Mouse (Mus musculus) monocyte, adult 5-6 weeks (primary cell): ENCODE data around the gene Stx1b. TPM values are rescaled to one million over a fixed set of nuclear protein-coding genes. Genes with fewer than 3 reads are reported as not detected.
A peak's percentile ranks its signal among the peaks of the same experiment; 100 is the strongest.

Source experiments
- ATAC-seq: fragments of 153-309, 156-312 bp; replicated peaks from 2 replicates; pipeline ENCODE4 v1.8.0; 2017; ENCODE audit warnings: mild to moderate bottlenecking; ENCODE audit not compliant: low TSS enrichment, insufficient number of reproducible peaks, severe bottlenecking, poor library complexity, low FRiP score
- total RNA-seq: library from RNA; stranded (forward); fragments of 200-1000, 200-491, 200-594 nt; gene quantifications from 3 replicates; pipeline ENCODE4 v1.2.3, GENCODE M21; 2017

Stx1b gene
- total RNA-seq, 1 experiment from 2014 or later: not detected

DNA sequence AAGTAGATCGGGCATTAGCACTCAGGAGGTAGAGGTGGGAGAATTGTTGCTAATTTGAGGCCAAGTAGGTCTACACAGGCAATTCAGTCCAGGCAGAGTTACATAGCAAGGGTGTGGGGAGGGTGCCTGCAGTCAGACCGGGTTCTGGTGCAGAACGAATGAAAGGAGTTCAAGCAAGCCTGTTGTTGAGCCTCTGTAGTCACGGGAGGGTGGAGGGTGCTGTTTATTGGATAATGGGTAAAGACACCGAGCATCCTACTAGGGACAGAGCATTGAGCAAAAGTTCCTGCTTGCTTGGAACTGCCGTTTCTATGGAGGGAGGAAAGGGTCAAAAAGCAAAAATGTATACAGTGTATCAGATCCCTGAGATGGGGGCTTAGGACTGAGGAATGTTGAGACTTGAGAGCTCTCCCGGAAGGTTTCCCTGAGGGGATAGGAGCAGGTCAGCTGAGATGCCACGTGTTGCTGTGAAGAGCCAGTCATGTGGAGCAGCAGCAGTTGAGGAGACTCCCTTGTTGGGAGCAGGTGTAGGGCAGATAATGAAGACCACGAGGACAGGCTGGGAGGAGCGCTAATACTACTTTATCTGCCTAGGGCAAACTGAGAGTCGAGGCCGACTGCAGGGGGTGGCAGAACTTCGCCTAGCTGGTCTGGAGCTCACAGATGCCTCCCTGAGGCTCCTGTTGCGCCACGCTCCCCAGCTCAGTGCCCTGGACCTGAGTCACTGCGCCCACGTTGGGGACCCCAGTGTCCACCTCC lies 57.3 kb downstream of the Stx1b start:
- ATAC-seq: no peak

DNA sequence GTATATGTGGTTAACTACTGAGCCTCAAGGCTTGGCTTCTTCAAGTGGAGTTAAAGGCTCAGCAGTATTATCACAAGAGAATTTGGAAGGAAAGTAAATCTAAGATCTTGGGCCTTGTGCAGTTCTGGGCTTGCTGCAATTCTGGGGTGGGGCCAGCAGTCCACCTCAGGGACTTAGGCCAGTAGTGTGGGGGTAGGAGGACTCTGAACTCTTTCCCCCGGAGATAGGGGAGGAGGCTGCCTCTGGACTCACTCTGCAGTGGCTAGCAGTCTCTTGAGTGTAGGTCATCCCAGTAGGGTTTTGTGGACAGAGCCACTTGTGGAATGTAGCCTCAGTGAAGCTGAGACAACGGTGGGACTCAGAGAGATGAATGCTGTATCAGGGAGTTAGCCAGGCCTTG lies 58.6 kb downstream of the Stx1b start:
- no peak for ATAC-seq

DNA sequence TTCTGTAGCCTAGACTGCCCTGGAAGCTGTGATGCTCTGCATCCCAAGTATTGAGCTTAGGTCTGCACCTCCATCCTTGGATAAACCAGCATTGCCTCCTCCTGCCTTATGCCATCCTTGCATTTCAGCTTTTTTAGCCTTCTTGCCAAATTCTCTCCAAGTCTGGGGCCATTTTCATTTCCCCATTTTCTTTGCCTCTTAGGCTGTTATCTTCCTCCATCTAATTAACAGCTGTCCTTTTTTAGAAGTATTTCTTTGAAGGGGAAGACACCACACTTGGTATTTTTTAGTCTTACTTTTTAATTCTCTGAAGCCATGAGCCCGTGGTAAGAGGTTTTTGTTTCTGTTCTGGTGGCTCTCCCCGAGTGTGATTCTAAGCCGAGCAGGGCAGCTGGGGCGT lies 60.7 kb downstream of the Stx1b start:
- no peak for ATAC-seq

DNA sequence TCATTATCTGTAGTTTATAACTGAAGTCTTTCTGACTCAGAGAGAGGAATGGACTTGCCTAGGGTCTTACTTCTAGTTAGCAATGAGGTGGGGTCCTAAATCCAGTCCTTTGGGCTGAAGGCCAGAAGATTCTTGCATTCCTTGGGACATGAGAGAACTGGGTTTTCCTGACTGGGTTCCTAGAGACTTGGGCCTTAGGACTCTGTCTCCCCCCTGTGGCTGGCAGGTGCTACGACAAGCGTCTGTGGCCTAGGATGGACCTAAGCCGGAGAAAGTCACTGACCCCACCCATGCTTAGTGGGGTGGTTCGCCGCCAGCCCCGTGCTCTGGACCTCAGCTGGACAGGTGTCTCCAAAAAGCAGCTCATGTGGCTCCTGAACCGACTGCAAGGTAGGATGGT lies 63.3 kb downstream of the Stx1b start:
- peak; percentile 84 for ATAC-seq

DNA sequence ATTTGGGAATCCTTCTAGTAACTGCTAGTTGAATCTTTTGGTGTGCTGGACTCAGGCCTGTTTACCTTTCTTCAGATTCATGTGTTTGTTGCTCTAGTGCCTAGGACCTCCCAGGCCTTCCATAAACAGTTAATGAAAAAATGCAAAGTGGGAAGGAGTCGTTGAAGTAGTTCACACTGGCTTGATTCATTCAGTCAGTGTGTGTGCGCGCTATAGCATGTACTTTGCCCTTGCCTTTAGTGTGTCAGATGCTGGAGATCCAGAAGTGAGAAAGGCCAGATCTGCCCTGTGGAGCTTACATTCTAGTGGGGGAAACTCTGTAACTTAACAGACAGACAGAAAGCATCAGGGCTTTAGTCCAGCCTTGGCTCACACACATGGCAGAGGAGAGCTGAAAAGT lies 63.9 kb downstream of the Stx1b start:
- no peak for ATAC-seq

DNA sequence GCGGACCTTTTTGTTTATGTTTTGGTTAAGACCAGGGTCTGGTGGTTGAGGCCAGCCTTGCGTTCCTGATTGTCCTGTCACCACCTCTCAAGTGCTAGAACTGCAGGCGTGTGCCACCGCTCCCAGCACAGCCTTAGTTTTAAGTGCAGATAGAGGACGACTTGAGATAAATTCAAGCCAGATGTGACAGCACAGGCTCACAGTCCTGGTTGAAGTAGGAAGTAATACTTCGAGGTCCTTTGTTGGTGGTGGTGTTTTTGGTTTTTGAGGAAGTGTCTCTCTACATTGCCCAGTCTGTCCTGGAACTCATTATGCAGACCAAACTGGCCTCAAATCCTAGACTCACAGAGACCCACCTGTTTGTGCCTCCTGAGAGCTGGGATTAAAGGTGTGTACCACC lies 64.6 kb downstream of the Stx1b start:
- ATAC-seq: peak; percentile 37; the same call in 1 of the 2 replicates

Other genes starting within 250 kb of the Stx1b start
- gene Ccdc189, start 236.0 kb downstream of the Stx1b start, total RNA-seq: 1.1 to 2.8 TPM (median 2.6 TPM) in 3 replicates
- gene Rnf40, start 235.8 kb downstream of the Stx1b start, total RNA-seq: 67.4 to 77.5 TPM (median 69.4 TPM) in 3 replicates
- 1.7 to 7.4 TPM (median 2.3 TPM) in 3 replicates for gene Zfp629, start 208.8 kb downstream of the Stx1b start, total RNA-seq
- gene Bcl7c, start 115.6 kb downstream of the Stx1b start, total RNA-seq: 22.5 to 27.9 TPM (median 23.5 TPM) in 3 replicates
- gene Ctf1, start 111.8 kb downstream of the Stx1b start, total RNA-seq: not detected in 3 replicates
- 0.64 to 0.76 TPM in 2 of 3 replicates, not detected in the other for gene Ctf2, start 92.4 kb downstream of the Stx1b start, total RNA-seq
- gene Fbxl19, start 80.0 kb downstream of the Stx1b start, total RNA-seq: 2.1 to 8.5 TPM (median 3.1 TPM) in 3 replicates
- 31.9 to 44.5 TPM (median 35.2 TPM) in 3 replicates for gene Orai3, start 54.7 kb downstream of the Stx1b start, total RNA-seq
- 5.2 to 14.9 TPM (median 7.7 TPM) in 3 replicates for gene Setd1a, start 47.9 kb downstream of the Stx1b start, total RNA-seq
- gene Gm49388, start 38.9 kb downstream of the Stx1b start, total RNA-seq: 0.87 to 3.2 TPM (median 2.2 TPM) in 3 replicates
- 8.6 to 11.1 TPM (median 9.4 TPM) in 3 replicates for gene Hsd3b7, start 23.9 kb downstream of the Stx1b start, total RNA-seq
- gene Stx4a, start 255 bp downstream of the Stx1b start, total RNA-seq: 98.1 to 120 TPM (median 102 TPM) in 3 replicates
- 49.9 to 74.6 TPM (median 50.8 TPM) in 3 replicates for gene Zfp646, start 51.7 kb upstream of the Stx1b start, total RNA-seq
- 1.6 to 7.1 TPM (median 6.4 TPM) in 3 replicates for gene Zfp668, start 52.3 kb upstream of the Stx1b start, total RNA-seq
- gene Prss53, start 66.4 kb upstream of the Stx1b start, total RNA-seq: 0.75 TPM in 1 of 3 replicates, not detected in the others
- gene Gm21974, start 70.9 kb upstream of the Stx1b start, total RNA-seq: not detected in 3 replicates
- 1.4 to 3.6 TPM (median 2.3 TPM) in 3 replicates for gene Vkorc1, start 71.1 kb upstream of the Stx1b start, total RNA-seq
- gene Bckdk, start 79.5 kb upstream of the Stx1b start, total RNA-seq: 10.0 to 27.5 TPM (median 12.5 TPM) in 3 replicates
- 48.9 to 58.0 TPM (median 55.2 TPM) in 3 replicates for gene Kat8, start 88.0 kb upstream of the Stx1b start, total RNA-seq
- gene Prss8, start 105.6 kb upstream of the Stx1b start, total RNA-seq: not detected in 3 replicates
- 1.1 TPM in 2 of 3 replicates, not detected in the other for gene Prss36, start 122.2 kb upstream of the Stx1b start, total RNA-seq
- 85.2 to 172 TPM (median 110 TPM) in 3 replicates for gene Fus, start 142.9 kb upstream of the Stx1b start, total RNA-seq
- 65.7 to 90.8 TPM (median 79.5 TPM) in 3 replicates for gene Pycard, start 169.3 kb upstream of the Stx1b start, total RNA-seq
- gene Trim72, start 179.4 kb upstream of the Stx1b start, total RNA-seq: 0.68 TPM in 1 of 3 replicates, not detected in the others
- 419 to 520 TPM (median 447 TPM) in 3 replicates for gene Itgam, start 238.1 kb upstream of the Stx1b start, total RNA-seq
- 33.7 to 34.7 TPM in 2 of 3 replicates, not detected in the other for gene Gm49368, start 238.1 kb upstream of the Stx1b start, total RNA-seq